Mouse (Mus musculus) lung, adult 18-20 months (tissue): ENCODE measurements around the gene Tdp2.
"Not testable (repeated sequence)": the region's sequence is repeated elsewhere in the genome, so short reads cannot be mapped to it uniquely, and the experiment has no call there.

Source experiments
- DNase-seq, 2 experiments: peaks; one replicate each; pipeline ENCODE4 v3.0.0; 2022; ENCODE audit warnings: mixed read lengths in 2 of 2

The Tdp2 gene

GRCm38 (mm10) chr13:24825587-24825986, 5.9 kb upstream of the Tdp2 start:
- DNase-seq: no peak

GRCm38 (mm10) chr13:24826116-24826515, 5.4 kb upstream of the Tdp2 start:
- no peak for DNase-seq

- no peak for DNase-seq
Measured at GRCm38 (mm10) chr13:24830756-24831352, 625 bp upstream of the Tdp2 start.

- DNase-seq: no peak
Measured at GRCm38 (mm10) chr13:24832131-24832810, 792 bp downstream of the Tdp2 start.

GRCm38 (mm10) chr13:24832811-24833155, 1.3 kb downstream of the Tdp2 start:
- DNase-seq: no peak

GRCm38 (mm10) chr13:24837765-24838164, 6.3 kb downstream of the Tdp2 start:
- not testable (repeated sequence) for DNase-seq

GRCm38 (mm10) chr13:24839831-24840230, 8.4 kb downstream of the Tdp2 start:
- no peak for DNase-seq

- DNase-seq: no peak
Measured at GRCm38 (mm10) chr13:24841702-24842101, 10.2 kb downstream of the Tdp2 start.

- peak; percentile 22 to 24 for DNase-seq
Measured at GRCm38 (mm10) chr13:24844983-24845955, 13.8 kb downstream of the Tdp2 start, which contains the start of gene D130043K22Rik. Gene D130043K22Rik, plus strand, starts transcription at chr13:24845135.

- no peak for DNase-seq
Measured at GRCm38 (mm10) chr13:24849318-24849717, 17.8 kb downstream of the Tdp2 start.

GRCm38 (mm10) chr13:24851989-24852388, 20.5 kb downstream of the Tdp2 start:
- no peak for DNase-seq

- no peak for DNase-seq
Measured at GRCm38 (mm10) chr13:24852570-24852969, 21.1 kb downstream of the Tdp2 start.

GRCm38 (mm10) chr13:24859115-24859514, 27.6 kb downstream of the Tdp2 start:
- DNase-seq: no peak

- no peak for DNase-seq
Measured at GRCm38 (mm10) chr13:24861084-24861483, 29.6 kb downstream of the Tdp2 start.

GRCm38 (mm10) chr13:24862021-24862420, 30.5 kb downstream of the Tdp2 start:
- DNase-seq: peak in 1 of 2 experiments; percentile 10

GRCm38 (mm10) chr13:24862520-24862919, 31.0 kb downstream of the Tdp2 start:
- DNase-seq: peak; percentile 44 to 58

GRCm38 (mm10) chr13:24866430-24867402, 35.2 kb downstream of the Tdp2 start:
- no peak for DNase-seq

- DNase-seq: no peak
Measured at GRCm38 (mm10) chr13:24867789-24868188, 36.3 kb downstream of the Tdp2 start.

GRCm38 (mm10) chr13:24868233-24868632, 36.8 kb downstream of the Tdp2 start:
- no peak for DNase-seq

GRCm38 (mm10) chr13:24879359-24880040, 48.0 kb downstream of the Tdp2 start:
- DNase-seq: no peak

GRCm38 (mm10) chr13:24880208-24880607, 48.7 kb downstream of the Tdp2 start:
- DNase-seq: no peak

GRCm38 (mm10) chr13:24880704-24881103, 49.2 kb downstream of the Tdp2 start:
- no peak for DNase-seq
